Mouse (Mus musculus): Measurements from ENCODE around the gene Scarb1. TPM values are rescaled to one million over a fixed set of nuclear protein-coding genes. Genes with fewer than 3 reads are reported as not detected.

Scarb1 gene
- total and polyA plus RNA-seq, 2 experiments from 2014 or later = 57.7 to 74.0 TPM

DNA sequence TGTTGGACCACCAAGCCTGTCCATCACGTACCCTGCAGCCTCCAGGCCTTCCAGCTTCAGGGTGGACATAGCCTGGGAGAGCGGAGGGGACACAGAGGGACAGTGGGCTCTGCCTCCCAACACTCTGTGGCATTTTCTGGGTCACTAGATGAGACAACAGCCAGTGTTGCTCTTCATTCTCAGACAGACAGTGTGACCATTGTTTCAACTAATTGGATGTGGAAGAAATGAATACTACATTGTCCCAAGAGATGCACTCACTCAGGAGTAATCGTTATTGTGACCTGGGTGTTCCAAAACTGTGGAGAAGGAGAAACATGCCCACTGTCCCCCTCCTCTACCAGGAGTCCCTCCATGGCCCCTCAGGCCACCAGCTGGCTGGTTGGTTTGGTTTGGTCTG lies 8.5 kb upstream of the Scarb1 start:
- H3K4me3 ChIP-seq (ENCODE audit: low read depth, low read length) = no peak overlapping the region
- no peak for ATAC-seq (ENCODE audit: low FRiP score)

DNA sequence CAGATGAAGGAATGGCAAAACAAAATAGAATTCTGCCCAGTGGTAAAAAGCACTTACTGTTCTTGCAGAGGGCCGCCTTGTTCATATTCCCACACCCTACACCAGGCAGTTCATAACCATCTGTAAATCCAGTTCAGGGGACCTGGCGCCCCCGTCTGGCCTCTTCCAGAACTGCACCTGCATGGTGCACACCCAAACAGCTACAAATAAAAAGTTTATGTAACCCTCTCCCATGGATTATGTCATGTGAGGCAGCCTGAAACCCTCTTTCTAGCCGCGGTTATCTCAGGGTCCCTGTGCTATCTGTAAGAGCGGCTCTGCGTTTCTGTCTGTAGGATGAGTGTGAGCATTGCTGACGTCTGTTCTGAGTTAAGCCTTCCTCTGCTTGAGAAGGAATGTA lies 7.6 kb upstream of the Scarb1 start:
- WGBS = 48% methylated on average over 8 of the region's 8 CpGs
- H3K27ac ChIP-seq (ENCODE audit: low read depth, low read length) = no peak overlapping the region
- peak; percentile 65 for TF ChIP-seq CTCF (IDR thresholded peaks at IDR 0.05)
- no peak overlapping the region for H3K9ac ChIP-seq (replicated peaks; ENCODE audit: low read length, poor library complexity, severe bottlenecking)
- ATAC-seq (ENCODE audit: low FRiP score) = no peak
- no peaks in the 10 kb centered on the region for H3K9me3 ChIP-seq (ENCODE audit: low read length)
- H3K4me2 ChIP-seq (ENCODE audit: low read depth, low read length, poor library complexity, severe bottlenecking) = no peak overlapping the region
- no peaks in the 10 kb centered on the region for H3K36me3 ChIP-seq (ENCODE audit: insufficient read depth, low read length)
- no peak overlapping the region for H3K4me3 ChIP-seq (ENCODE audit: low read depth, low read length)
- no peaks in the 10 kb centered on the region for H3K27me3 ChIP-seq (ENCODE audit: insufficient read depth, low read length)
- DNase-seq (ENCODE audit: low spot score) = no peak
- no peaks in the 10 kb centered on the region for H3K4me1 ChIP-seq (ENCODE audit: insufficient read depth, low read length)

More for the DNA sequence above, 8.5 kb upstream of the Scarb1 start:
- H3K4me2 ChIP-seq (ENCODE audit: low read depth, low read length, poor library complexity, severe bottlenecking) = no peak overlapping the region
- no peaks in the 10 kb centered on the region for H3K9me3 ChIP-seq (ENCODE audit: low read length)
- DNase-seq (ENCODE audit: low spot score) = no peak
- no peak overlapping the region for H3K9ac ChIP-seq (replicated peaks; ENCODE audit: low read length, poor library complexity, severe bottlenecking)
- no peak for TF ChIP-seq CTCF (IDR thresholded peaks at IDR 0.05)
- no peaks in the 10 kb centered on the region for H3K4me1 ChIP-seq (ENCODE audit: insufficient read depth, low read length)
- WGBS = 89% methylated on average over 3 of the region's 3 CpGs
- H3K27ac ChIP-seq (ENCODE audit: low read depth, low read length) = no peak overlapping the region
- H3K27me3 ChIP-seq (ENCODE audit: insufficient read depth, low read length) = no peaks in the 10 kb centered on the region
- no peaks in the 10 kb centered on the region for H3K36me3 ChIP-seq (ENCODE audit: insufficient read depth, low read length)

DNA sequence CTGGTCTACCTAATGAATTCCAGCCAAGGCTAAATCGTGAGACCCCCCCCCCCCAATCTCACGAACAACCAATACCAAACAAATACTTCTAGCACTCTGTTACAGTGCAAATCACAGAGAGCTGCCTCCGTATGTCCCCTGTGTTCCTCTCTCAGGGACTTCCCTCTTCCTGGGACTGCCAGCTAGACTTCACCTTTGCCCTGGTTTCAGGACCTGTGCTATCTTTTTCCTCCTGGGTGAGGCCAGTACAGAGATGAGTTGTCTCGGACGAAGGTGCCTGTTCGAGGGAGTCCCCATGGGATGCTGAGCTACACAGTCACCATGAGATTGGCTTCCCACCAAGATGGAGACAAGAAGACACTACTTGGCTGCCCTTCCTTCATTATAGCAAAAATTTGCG lies 7.2 kb upstream of the Scarb1 start:
- no peak for DNase-seq (ENCODE audit: low spot score)
- no peak overlapping the region for H3K27ac ChIP-seq (ENCODE audit: low read depth, low read length)
- no peak for TF ChIP-seq CTCF (IDR thresholded peaks at IDR 0.05)
- H3K36me3 ChIP-seq (ENCODE audit: insufficient read depth, low read length) = no peaks in the 10 kb centered on the region
- H3K9me3 ChIP-seq (ENCODE audit: low read length) = no peaks in the 10 kb centered on the region
- H3K4me3 ChIP-seq (ENCODE audit: low read depth, low read length) = no peak overlapping the region
- no peak for ATAC-seq (ENCODE audit: low FRiP score)
- WGBS = 77% methylated on average over 7 of the region's 7 CpGs
- no peak overlapping the region for H3K4me2 ChIP-seq (ENCODE audit: low read depth, low read length, poor library complexity, severe bottlenecking)
- no peaks in the 10 kb centered on the region for H3K27me3 ChIP-seq (ENCODE audit: insufficient read depth, low read length)
- H3K4me1 ChIP-seq (ENCODE audit: insufficient read depth, low read length) = no peaks in the 10 kb centered on the region
- H3K9ac ChIP-seq (replicated peaks; ENCODE audit: low read length, poor library complexity, severe bottlenecking) = no peak overlapping the region

DNA sequence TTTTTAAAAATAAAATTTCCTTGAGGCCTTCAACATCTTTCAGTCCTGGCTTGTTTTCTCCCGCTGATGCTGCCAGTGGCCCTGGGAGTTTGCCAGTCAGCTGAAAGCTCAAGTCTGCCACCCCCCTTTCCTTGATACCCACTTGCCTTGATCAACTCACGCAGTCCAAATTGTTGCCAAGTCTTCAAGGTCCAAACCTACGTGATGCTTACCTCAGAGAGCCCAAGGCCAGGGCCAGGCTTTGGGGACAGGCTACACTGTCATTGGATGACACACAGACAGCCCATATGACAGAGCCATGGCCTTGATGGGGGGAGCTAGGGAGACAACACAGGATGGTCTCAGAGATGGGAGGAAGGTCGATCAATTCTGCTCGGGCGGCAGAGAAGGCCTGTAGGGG lies 3.4 kb upstream of the Scarb1 start:
- no peak overlapping the region for H3K4me3 ChIP-seq (ENCODE audit: low read depth, low read length)
- no peak overlapping the region for H3K4me2 ChIP-seq (ENCODE audit: low read depth, low read length, poor library complexity, severe bottlenecking)
- no peak for TF ChIP-seq CTCF (IDR thresholded peaks at IDR 0.05)
- H3K27me3 ChIP-seq (ENCODE audit: insufficient read depth, low read length) = no peaks in the 10 kb centered on the region
- H3K9me3 ChIP-seq (ENCODE audit: low read length) = no peaks in the 10 kb centered on the region
- DNase-seq (ENCODE audit: low spot score) = no peak
- H3K27ac ChIP-seq (ENCODE audit: low read depth, low read length) = no peak overlapping the region
- 91% methylated on average over 6 of the region's 6 CpGs for WGBS
- ATAC-seq (ENCODE audit: low FRiP score) = no peak
- no peak overlapping the region for H3K9ac ChIP-seq (replicated peaks; ENCODE audit: low read length, poor library complexity, severe bottlenecking)
- H3K4me1 ChIP-seq (ENCODE audit: insufficient read depth, low read length) = peaks cover 8% of the 10 kb centered on the region; the same call in 1 of the 2 replicates
- H3K36me3 ChIP-seq (ENCODE audit: insufficient read depth, low read length) = no peaks in the 10 kb centered on the region

DNA sequence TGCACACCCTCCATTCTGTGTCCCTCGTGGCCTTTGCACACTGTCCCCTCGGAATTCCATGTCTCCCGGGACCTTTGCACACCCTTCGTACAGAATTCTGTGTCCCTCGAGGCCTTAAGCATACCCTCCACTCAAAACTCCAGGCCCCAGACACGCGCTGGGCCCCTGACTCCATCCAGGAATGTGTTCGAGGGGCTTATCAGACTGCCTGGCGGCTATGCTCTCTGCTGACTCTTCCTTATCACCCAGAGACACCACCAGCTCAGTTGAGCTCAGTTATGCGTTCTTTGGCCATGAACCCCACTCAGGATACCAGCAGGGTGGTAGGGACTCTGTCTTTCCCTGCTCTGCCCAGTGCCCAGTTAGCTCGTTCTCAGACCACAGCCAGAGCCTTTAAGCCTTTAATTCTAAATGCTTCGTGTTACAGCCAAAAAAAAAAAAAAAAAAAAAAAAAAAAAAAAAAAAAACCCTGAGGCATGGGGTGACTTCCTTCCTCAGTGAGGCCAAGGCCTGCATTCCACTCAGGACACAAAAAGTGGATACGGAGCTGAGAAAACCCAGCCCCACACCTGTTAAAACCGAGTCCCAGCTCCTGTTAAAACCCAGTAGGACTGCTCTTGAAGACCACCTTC lies 681 bp upstream of the Scarb1 start:
- Histone ChIP-seq H3K9ac (replicated peaks; ENCODE audit: low read length, poor library complexity, severe bottlenecking) (0 out of 2 replicates have a peak overlapping the region, but pooled peaks have one; percentile 83), H3K9me3 (ENCODE audit: low read length) (no peaks in the 10 kb centered on the region), H3K36me3 (ENCODE audit: insufficient read depth, low read length) (no peaks in the 10 kb centered on the region), H3K4me2 (ENCODE audit: low read depth, low read length, poor library complexity, severe bottlenecking) (peak overlapping the region; percentile 91), H3K4me1 (ENCODE audit: insufficient read depth, low read length) (peaks cover 12% of the 10 kb centered on the region; the same call in 1 of the 2 replicates), H3K27me3 (ENCODE audit: insufficient read depth, low read length) (no peaks in the 10 kb centered on the region), H3K27ac (ENCODE audit: low read depth, low read length) (no peak overlapping the region), H3K4me3 (ENCODE audit: low read depth, low read length) (peak overlapping the region; percentile 85)
- no peak for TF ChIP-seq CTCF (IDR thresholded peaks at IDR 0.05)
- WGBS = 54% methylated on average over 14 of the region's 14 CpGs
- DNase-seq (ENCODE audit: low spot score) (no peak), ATAC-seq (ENCODE audit: low FRiP score) (no peak)

DNA sequence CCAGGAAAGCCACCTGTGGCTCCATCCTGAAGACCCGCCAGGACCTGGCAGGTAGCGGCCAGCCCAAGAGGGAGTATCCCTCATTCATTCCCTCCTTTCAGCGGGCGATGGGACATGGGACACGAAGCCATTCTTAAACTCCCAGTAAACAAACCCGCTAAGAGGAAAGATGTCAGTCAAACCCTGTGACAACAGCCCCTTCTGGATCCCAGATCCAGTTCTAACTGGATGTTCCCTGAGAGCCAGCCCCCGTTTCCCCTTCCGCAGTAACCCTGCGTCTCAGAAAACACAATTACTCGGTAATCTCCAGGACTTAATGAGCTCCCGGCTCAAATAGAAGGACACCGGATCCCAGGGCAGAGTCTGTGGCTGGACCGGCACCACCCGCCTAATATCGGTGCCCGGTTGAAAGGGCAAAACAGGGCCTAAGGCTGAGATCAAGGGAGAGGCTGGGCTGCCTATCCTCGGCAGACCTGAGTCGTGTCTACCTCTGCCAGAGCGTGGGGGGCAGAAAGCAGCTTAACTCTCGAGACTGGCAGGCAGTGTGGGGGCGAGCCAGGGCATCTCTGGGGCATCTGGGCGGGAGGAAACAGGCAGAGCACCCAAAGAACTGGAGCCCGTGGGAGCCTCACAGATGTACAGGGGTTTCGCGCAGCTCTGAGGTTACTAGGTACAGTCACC lies 903 bp downstream of the Scarb1 start:
- H3K27ac ChIP-seq (ENCODE audit: low read depth, low read length) = peak overlapping the region; percentile 62; the same call in 1 of the 2 replicates
- TF ChIP-seq CTCF (IDR thresholded peaks at IDR 0.05) = no peak

More for the DNA sequence above, 903 bp downstream of the Scarb1 start:
- Histone ChIP-seq H3K4me1 (ENCODE audit: insufficient read depth, low read length) (peaks cover 12% of the 10 kb centered on the region; the same call in 1 of the 2 replicates), H3K27me3 (ENCODE audit: insufficient read depth, low read length) (no peaks in the 10 kb centered on the region), H3K9ac (replicated peaks; ENCODE audit: low read length, poor library complexity, severe bottlenecking) (peak overlapping the region; percentile 83), H3K4me2 (ENCODE audit: low read depth, low read length, poor library complexity, severe bottlenecking) (peak overlapping the region; percentile 91), H3K9me3 (ENCODE audit: low read length) (no peaks in the 10 kb centered on the region), H3K4me3 (ENCODE audit: low read depth, low read length) (peak overlapping the region; percentile 85), H3K36me3 (ENCODE audit: insufficient read depth, low read length) (no peaks in the 10 kb centered on the region)
- DNase-seq (ENCODE audit: low spot score) = no peak
- 5% methylated on average over 25 of the region's 25 CpGs for WGBS
- peak; percentile 29; the same call in 1 of the 2 replicates for ATAC-seq (ENCODE audit: low FRiP score)

All from midbrain, postnatal 0 days (tissue).